Comparison of ENCODE assay signal across 7 mouse cellular contexts in the genomic region with DNA sequence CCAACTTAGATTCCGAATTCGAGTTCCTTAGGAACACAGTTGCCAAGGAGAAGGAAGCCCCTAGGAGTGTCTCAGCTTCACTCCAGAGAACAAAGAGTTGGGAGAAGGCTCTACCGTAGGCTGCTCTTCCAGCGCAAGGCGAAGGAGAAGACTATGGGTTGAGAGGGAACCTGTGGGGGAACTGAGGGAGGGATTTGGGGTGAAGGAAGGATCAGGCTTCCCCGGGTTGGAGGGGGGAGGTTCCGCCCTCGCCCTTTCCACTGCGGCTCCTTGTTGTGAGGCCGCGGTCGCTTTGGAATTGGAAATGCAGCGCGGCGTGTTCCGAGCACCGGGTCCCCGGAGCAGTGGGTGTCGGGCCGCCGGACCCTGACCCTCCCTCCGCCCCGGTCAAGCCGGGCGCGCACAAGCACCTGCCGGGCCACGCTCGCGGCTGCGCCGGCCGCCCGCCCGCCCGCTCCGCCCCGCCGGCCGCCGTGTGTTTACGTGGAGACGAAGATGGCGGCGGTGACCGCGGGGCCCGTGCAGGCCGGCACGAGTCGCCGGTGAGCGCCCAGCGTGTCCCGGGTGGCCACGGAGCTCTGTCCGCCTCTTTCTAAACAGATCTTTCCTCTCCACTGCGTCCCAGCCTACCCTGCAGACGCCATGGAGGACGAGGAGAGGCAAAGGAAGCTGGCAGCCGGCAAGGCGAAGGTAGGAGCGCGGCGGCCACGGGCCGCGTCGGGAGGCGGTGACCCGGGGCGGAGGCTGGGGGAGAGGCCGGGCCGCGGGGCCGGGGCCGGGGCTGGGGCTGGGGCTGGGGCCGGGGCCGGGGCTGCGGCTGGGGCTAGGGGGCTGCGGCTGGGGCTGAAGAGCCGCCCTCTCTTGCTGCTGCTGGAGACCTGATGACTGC. TPM values are rescaled to one million over a fixed set of nuclear protein-coding genes. Genes with fewer than 3 reads are reported as not detected.
DNase-seq lines count a peak whose midpoint lies in the region; ATAC-seq lines count a peak whose summit lies in the region.

Akap9 (plus strand) TSS at position 254 of the 889 bp plus-strand sequence.

- no peaks in the 10 kb centered on the region for H3K36me3 ChIP-seq in intestine, embryonic 16.5 days (ENCODE audit: control insufficient read depth, insufficient read depth, low read length)
- no peaks in the 10 kb centered on the region for H3K36me3 ChIP-seq in midbrain, embryonic 11.5 days (ENCODE audit: control insufficient read depth, insufficient read depth, low read length)

- H3K4me3 ChIP-seq in intestine, embryonic 16.5 days (ENCODE audit: low read length), result peak within 1 kb of the TSS; percentile 81
- peak within 1 kb of the TSS; percentile 89 for H3K4me3 ChIP-seq in midbrain, embryonic 11.5 days (ENCODE audit: low read depth, low read length)

- peak within 1 kb of the TSS; percentile 90 for H3K9ac ChIP-seq in intestine, embryonic 16.5 days (ENCODE audit: low read depth, low read length)
- H3K9ac ChIP-seq in midbrain, embryonic 11.5 days (ENCODE audit: low read length), result peak within 1 kb of the TSS; percentile 99

- no peaks in the 10 kb centered on the region for H3K9me3 ChIP-seq in intestine, embryonic 16.5 days (ENCODE audit: control insufficient read depth, low read length)
- H3K9me3 ChIP-seq in midbrain, embryonic 11.5 days (ENCODE audit: control insufficient read depth, low read length), result no peaks in the 10 kb centered on the region

- H3K4me1 ChIP-seq in intestine, embryonic 16.5 days (ENCODE audit: control insufficient read depth, insufficient read depth, low read length), result peaks cover 12% of the 10 kb centered on the region
- peaks cover 12% of the 10 kb centered on the region; the same call in 1 of the 2 replicates for H3K4me1 ChIP-seq in midbrain, embryonic 11.5 days (ENCODE audit: control insufficient read depth, insufficient read depth, low read length)

- H3K27ac ChIP-seq in intestine, embryonic 16.5 days (ENCODE audit: low read length), result peak within 1 kb of the TSS; percentile 86
- H3K27ac ChIP-seq in midbrain, embryonic 11.5 days (ENCODE audit: low read depth, low read length), result peak within 1 kb of the TSS; percentile 92

- intact Hi-C loops in gastrocnemius, postnatal 36 days (cut with DNase I), result loop anchor here (10.0 kb wide), 1 partner anchor 267 kb away; the partner anchor contains the start of gene Mterf1b
- intact Hi-C loops in left cerebral cortex, postnatal 4 days (cut with DNase I), result no loop called here

- ATAC-seq in intestine, embryonic 16.5 days, result peak; percentile 91
- ATAC-seq in midbrain, embryonic 11.5 days (ENCODE audit: low FRiP score), result peak; percentile 90

- peak within 1 kb of the TSS; percentile 72 for H3K4me2 ChIP-seq in intestine, embryonic 16.5 days (ENCODE audit: low read depth, low read length)
- peak within 1 kb of the TSS; percentile 69 for H3K4me2 ChIP-seq in midbrain, embryonic 11.5 days

- no peaks in the 10 kb centered on the region for H3K27me3 ChIP-seq in intestine, embryonic 16.5 days (replicated peaks; ENCODE audit: control insufficient read depth, insufficient read depth, low read length)
- H3K27me3 ChIP-seq in midbrain, embryonic 11.5 days (ENCODE audit: control insufficient read depth, insufficient read depth, low read length), result no peaks in the 10 kb centered on the region

- DNase-seq in adrenal gland, adult 8-10 months, result peak; percentile 42
- peak; percentile 81 for DNase-seq in embryo, embryonic 11 days
- peak; percentile 47 to 66 for DNase-seq in gastrocnemius, postnatal 36 days
- DNase-seq in left cerebral cortex, postnatal 4 days, result peak; percentile 73
- DNase-seq in midbrain, embryonic 11.5 days (ENCODE audit: low spot score, missing footprints), result peak; percentile 97
- DNase-seq in skeletal muscle tissue, adult 2 months (ENCODE audit: low read depth, low spot score), result peak; percentile 25

- WGBS in intestine, embryonic 16.5 days, result under 1% methylated on average over 58 of the region's 82 CpGs
- under 1% methylated on average over 70 of the region's 82 CpGs for WGBS in midbrain, embryonic 11.5 days

RNA-seq across cellular contexts. Expression of gene Akap9, which starts in this region (rescaled TPM):
- 100 to 1,000 TPM in 1 of 4 experiments, 10 to 100 TPM in 3; 91.4 to 131 (median 94.3) TPM for total RNA-seq in adrenal gland, adult 8-10 months (2022)
- total RNA-seq in gastrocnemius, postnatal 36 days (2021), result 10 to 100 TPM; 40.3 to 42.4 TPM
- polyA plus RNA-seq in intestine, embryonic 16.5 days (2015; fragmentation: Nextera tagmentation; extraction: Ambion mirVana), result 117 and 118 TPM in 2 replicates
- total RNA-seq in left cerebral cortex, postnatal 4 days (2021), result 100 to 1,000 TPM; 219 to 224 TPM
- 149 and 172 TPM in 2 replicates for polyA plus RNA-seq in midbrain, embryonic 11.5 days (2014; fragmentation: Nextera tagmentation; extraction: Ambion mirVana)

Comparison
In these comparisons a context has a peak if more than half of its experiments do, and no peak if none do; other contexts are left out.
1. Peak in every context shown above with its lines: DNase-seq, ATAC-seq, H3K4me3 ChIP-seq and H3K27ac ChIP-seq.
2. DNase-seq: peak in every context shown above with its lines; median percentile 97 in midbrain, embryonic 11.5 days; 81 in embryo, embryonic 11 days; 73 in left cerebral cortex, postnatal 4 days; 56 in gastrocnemius, postnatal 36 days; 42 in adrenal gland, adult 8-10 months; 25 in skeletal muscle tissue, adult 2 months.